Mouse (Mus musculus): ENCODE results near the gene Tsg101. TPM values are rescaled to one million over a fixed set of nuclear protein-coding genes. Genes with fewer than 3 reads are reported as not detected.

Tsg101 gene
- 10 to 100 TPM; 74.0 to 76.5 TPM for total RNA-seq (2021)
- long read RNA-seq, experiment 1, transcript Tsg101-201 (10 exons, 1,949 nt), result major isoform, 141 of 209 reads
- long read RNA-seq, experiment 1, partial matches to known transcripts, result 3 of 209 reads
- long read RNA-seq, experiment 1, other reads (novel, unspliced or antisense), result 65 of 209 reads
- long read RNA-seq, experiment 2, transcript Tsg101-201 (10 exons, 1,949 nt), result major isoform, 125 of 175 reads
- long read RNA-seq, experiment 2, partial matches to known transcripts, result 2 of 175 reads
- long read RNA-seq, experiment 2, other reads (novel, unspliced or antisense), result 48 of 175 reads

DNA sequence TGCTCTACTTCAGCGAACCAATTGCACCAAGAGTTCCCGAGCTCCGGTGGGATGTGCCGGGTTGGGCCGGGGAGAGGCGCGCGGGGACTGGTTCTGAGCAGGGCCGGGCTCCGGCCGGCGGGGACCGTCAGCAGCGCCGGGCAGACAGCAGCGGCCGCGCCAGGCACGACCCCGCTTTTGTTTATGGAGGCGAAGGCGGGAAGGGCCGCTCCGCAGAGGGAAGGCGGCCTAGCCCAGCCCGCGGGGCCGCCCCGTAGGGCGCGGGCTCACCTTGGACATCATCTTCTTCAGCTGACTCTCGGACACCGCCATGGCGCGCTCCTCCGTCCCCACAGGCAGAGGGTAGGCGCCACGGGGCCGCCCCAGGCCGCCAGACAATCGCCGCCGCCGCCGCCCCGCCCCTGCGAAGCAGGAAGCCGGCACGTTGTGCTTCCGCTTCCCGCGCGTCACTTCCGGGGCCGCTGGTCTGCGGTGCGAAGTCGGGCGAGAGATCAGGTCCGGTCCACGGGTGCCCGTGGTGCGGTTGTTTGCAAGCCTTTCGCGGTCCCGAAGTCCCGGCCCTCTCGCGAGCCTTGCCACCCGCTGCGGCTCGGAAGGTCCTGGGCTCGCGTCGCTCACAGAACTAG, at the start of gene Tsg101:
Tsg101 (minus strand) TSS at position 419 of the 626 bp plus-strand sequence.
- intact Hi-C loops (cut with DNase I), result no loop called here
- peak; percentile 86 to 90 for DNase-seq (ENCODE audit: low spot score in 2 of 2)

DNA sequence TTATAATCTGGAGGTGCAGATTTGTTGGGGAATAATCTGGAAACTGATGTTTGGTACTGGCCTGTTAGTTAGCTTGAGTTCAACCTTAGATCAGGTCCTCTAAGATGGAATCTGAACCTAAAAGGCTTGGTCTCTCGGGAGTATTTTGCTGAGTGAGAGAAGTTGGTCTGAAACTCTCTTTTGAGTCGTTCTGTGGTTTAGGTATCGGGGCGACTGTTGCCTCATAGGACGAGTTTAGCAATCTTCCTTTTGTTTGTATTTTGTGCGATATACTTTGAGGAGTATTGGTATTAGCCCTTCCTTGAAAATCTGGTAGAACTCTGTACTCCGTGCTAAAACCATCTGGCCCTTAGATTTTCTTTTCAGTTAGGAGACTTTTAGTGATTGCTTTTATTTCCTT, 44.3 kb upstream of the Tsg101 start:
- intact Hi-C loops (cut with DNase I), result loop anchor here (5.0 kb wide), 1 partner anchor 118 kb away; no protein-coding TSS in a partner anchor
- DNase-seq (ENCODE audit: low spot score in 2 of 2), result no peak

DNA sequence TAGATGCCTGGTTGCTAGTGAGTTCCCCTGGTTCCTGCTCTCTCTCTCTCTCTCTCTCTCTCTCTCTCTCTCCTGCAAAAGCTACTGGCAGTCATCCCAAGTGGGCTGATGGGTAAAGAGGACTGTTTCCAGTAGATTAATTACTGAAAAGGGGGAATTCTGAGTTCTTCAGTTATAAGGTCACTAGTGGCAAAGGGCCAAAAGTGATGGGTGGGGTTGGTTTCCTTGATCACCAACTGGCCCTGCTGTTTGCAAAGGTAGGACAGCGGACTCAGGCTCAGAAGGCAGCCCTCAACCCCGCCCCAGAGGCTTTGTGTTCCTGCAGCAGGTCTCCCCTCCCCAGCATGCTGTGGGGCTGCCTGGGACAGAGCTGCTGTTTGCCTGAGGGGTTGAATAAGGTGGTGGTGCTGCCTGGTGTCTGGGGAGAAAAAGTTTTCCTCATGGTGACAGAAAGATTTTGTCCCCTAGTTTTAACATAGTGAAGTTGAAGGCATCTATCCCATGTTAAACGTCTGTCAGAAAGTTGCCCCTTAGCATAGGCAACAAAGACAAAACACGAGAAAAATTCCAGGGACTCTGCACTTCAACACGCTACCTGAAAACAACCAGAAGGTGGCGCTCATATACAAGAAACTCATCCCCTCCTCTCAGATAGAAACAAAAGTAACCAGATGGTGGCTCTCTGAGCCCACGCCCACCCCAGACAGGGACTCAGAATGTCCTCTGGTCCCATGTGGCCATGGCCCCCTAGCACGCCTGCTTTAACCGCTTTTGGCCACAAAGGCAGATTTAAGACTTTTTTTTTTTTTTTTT, 43.2 kb upstream of the Tsg101 start:
- intact Hi-C loops (cut with DNase I), result loop anchor here (1.0 to 5.0 kb wide), 3 partner anchors 53 to 188 kb away; no protein-coding TSS in a partner anchor
- peak; percentile 83 to 85 for DNase-seq (ENCODE audit: low spot score in 2 of 2)

DNA sequence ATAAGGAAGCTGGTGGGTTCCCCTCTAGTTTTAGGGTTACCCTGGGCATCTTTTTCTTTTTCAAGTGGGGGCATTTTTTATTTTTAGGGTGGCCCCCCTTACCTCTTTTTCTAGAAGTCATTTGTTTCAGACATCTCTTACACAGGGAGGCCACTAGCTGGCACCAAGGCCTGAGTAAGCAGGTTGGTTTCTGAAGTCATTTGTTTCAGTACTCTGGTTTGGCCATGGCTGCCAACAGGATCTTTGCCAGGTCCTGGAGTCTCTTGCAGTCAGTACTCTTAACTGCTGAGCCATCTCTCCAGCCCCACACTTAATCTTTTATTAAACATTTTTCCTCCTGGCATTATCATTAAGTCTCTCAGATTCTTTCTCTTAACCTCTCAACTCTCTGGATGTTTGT, 42.4 kb upstream of the Tsg101 start:
- intact Hi-C loops (cut with DNase I), result loop anchor here (2.0 to 5.0 kb wide), 2 partner anchors 120 to 189 kb away; no protein-coding TSS in a partner anchor
- no peak for DNase-seq (ENCODE audit: low spot score in 2 of 2)

DNA sequence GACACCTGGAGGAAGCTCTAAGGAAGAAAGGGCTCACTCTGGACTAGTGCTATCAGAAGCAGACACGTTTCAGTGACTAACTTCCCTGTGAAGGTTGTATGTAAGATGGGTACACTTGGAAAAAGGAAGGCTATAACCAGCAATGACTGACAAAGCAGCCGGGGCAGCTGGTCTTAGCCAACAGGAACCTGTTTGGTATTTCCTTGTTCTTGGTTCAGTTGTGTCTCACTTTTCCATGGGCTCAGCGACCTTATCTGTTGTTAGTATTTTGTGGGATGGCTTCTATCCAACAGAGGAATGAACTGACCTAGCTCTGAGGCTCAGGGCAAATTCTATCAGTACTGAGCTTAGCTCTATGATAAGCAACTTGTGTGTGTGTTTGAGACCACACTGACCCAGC, 41.2 kb upstream of the Tsg101 start:
- DNase-seq (ENCODE audit: low spot score in 2 of 2), result no peak
- intact Hi-C loops (cut with DNase I), result loop anchor here (5.0 kb wide), 1 partner anchor 121 kb away; no protein-coding TSS in a partner anchor

DNA sequence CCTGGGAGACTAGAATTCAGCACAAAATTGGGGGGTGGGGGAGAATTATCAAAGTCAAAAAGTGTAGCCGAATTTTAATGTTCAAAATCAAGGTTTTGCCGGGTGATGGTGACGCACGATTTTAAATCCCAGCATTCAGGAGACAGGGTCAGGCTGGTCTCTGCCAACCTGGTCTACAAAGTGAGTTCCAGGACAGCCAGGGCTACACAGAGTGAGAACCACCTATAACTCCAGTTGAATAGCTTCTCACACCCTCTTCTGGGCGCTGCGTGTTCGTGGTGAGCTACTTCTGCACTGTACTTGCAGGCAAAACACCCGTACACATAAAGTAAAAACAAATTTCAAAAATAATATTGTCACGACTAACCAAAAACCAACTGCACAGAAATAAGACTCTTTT, 39.1 kb upstream of the Tsg101 start:
- intact Hi-C loops (cut with DNase I), result loop anchor here (5.0 kb wide), 1 partner anchor 173 kb away; the partner anchor contains the start of gene Ptpn5
- no peak for DNase-seq (ENCODE audit: low spot score in 2 of 2)

DNA sequence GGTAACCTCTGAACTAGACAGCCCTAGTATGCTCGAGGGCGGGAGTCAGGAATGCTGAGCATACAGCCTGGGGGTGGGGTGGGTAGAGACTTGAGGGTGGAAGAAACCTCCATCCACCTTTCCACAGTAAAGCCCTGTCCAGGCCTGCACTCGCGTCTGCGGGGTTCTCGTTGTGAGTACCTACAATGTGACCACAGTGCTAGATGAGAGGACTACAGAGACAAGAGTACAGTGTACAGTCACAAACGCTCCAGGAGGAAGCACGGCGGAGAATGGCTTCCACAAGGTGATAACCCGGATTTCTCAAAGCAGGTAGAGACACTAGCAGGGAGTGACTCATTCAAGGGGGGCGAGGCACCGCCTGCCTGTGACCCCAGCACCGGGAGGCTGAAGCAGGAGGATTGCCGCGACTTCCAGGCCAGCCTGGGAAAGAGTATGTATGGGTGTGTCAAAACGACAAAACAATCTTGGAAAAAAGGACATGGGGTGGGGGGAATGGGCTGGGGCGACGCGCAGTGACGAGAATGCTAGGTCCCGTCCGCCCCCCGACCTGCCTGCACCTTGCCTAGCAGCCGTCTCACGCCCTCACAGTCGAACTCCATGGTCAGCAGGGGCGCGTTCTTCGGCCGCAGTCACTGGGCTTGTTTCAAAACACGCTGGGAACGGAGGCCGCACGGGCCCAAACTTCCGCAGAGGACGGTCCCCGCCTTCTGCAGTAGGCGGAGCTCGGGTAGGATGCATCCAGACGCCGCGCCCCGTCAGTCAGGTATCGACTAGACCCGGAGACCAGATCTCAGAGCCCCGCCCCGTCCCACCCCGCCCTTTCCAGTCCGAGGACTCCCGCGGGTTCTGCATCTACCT, 38.3 kb upstream of the Tsg101 start, which contains the start of gene Uevld:
Uevld (minus strand) TSS at position 697 of the 861 bp plus-strand sequence.
- intact Hi-C loops (cut with DNase I), result loop anchor here (5.0 kb wide), 1 partner anchor 174 kb away; the partner anchor contains the start of gene Ptpn5
- DNase-seq (ENCODE audit: low spot score in 2 of 2), result peak; percentile 89 to 93

DNA sequence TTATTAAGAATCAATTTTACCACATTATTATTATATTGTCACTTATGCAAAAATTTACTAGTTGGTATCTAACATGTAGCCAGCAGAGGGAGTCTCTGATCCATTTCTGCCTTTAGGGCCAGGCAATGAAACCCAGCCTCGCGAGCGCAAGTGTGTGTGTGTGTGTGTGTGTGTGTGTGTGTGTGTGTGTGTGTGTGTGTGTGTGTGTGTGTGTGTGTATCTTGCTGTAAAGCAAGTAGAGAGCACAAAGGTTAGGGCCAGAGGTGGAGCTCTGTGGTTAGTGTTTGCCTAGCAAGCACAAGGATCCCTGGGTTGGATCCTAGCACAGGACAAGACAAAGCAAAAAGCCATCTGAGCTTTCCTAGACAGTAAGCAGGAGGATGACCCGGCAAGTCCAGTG, 16.1 kb upstream of the Tsg101 start:
- intact Hi-C loops (cut with DNase I), result no loop called here
- DNase-seq (ENCODE audit: low spot score in 2 of 2), result peak; percentile 37 to 64

DNA sequence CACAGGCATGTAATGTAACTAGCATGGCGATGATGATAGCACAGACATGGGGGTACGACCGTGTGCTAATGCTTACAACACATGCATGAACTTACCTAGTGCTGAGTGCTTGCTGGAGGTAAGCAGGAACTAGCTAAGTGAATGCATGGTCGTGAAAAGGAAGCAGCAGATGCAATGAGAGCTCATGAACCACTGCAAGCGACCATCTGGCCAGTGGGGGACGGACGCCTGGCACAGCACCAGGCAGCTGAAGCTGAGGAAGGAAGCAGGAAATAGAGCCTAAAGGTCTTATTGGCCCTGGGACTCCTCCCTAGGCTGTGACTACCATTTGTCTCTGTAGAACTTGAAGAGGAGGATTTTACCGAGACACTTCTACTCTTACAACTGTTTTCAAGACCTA, 15.0 kb upstream of the Tsg101 start:
- intact Hi-C loops (cut with DNase I), result no loop called here
- DNase-seq (ENCODE audit: low spot score in 2 of 2), result no peak

DNA sequence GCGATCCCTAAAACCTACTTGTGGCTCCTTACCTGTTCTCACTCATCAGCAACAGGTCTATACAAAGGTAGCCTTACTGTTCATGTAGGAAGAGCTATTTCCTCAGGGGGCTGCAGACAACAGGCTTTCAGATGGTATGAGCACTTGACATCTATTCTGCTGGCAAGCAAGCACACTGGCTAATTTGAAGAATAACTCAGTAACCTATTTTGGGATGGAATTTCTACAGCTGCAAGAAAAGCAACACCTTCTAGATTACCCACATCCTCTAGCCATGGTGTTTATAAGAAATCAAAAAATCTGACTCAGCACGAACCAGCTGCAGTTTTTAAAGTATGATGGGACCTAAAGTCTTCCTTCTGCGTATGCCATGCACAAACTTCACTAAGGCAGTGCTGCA, 11.6 kb upstream of the Tsg101 start:
- intact Hi-C loops (cut with DNase I), result no loop called here
- no peak for DNase-seq (ENCODE audit: low spot score in 2 of 2)

DNA sequence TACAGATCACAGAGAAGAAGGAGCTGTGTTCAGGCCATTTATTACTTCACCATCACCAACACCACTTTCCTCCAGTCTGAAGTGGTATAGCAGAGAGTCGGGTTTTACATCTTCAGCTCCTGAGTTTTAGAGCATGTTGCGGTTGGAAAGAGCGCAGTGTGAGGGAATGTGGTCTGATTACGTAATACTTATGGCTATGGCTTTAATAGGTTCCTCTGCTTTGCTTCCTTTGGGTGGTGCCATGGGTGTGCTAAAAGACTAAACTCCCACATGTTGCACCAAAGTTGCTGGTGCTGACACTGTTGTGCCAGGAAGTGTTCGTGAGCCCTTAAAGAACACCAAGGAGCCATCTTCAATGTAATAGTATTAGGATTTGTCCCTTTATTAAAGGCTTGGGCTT, 8.5 kb upstream of the Tsg101 start:
- DNase-seq (ENCODE audit: low spot score in 2 of 2), result no peak
- intact Hi-C loops (cut with DNase I), result no loop called here

DNA sequence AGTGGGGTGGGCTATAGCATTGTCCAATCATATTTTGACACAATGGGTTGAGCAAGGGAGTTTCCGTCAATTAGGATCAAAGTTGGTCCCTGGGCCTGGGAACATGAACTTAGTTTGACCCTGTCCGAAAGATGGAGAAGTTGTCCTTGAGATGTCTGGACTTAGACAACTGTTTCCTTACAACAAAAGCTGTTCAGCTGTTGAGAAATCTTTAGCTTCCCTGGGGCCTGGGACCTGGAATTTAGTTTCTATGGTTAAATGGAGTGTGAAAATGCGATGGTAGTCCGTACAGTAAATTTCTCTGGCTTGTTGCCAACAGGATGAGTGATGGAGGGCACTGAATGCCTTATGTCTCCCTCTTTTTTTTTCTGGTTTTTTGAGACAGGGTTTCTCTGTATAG, 2.3 kb upstream of the Tsg101 start:
- DNase-seq (ENCODE audit: low spot score in 2 of 2), result no peak
- intact Hi-C loops (cut with DNase I), result no loop called here

DNA sequence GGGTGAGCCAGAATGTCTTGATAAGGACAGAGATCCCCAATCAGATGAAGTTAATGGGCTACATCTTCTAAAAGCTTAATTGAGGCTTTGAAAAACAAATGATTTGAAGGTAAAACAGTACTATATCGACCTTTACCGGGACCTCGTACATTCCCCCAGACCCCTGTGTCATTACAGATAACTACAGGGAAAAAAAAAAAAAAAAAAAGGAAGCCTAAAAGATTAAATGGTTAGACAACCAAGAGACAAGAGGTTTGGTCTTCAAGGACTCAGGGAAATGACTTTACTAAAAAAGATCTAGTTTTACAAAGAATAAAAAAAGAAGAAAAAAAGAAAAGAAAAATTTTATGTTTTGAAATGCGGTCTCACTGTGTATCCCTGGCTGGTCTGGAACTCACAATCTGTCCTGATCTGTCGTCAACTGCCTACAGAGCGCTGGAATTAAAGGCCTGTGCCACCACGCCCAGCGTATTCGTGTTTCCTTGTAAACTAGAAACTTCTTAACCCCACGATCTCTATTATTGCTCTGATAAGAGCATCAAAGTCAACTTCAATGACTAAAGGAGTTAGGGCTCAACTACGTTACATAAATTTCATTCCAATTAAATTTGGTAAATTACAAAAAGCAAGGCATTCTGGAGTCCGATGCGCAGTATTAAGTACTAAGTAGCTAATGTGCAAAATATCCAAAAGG, 944 bp downstream of the Tsg101 start:
- no peak for DNase-seq (ENCODE audit: low spot score in 2 of 2)

DNA sequence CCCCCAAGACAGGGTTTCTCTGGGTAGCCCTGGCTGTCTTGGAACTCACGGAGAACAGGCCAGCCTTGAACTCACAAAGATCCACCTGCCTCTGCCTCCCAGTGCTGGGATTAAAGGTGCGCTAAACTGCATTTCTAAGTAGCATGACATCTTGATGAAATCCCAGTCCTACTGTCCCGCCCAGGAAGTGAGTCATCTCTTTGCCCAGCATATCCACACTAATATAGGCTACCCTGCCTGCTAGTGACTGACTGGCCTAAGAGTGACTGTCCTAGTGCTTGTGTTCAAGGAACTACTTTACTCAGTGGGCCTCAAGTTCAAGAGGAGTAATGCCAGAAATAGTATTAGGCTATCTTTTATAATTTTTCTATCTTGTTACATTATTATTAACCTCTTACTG, 3.4 kb downstream of the Tsg101 start:
- no peak for DNase-seq (ENCODE audit: low spot score in 2 of 2)
- intact Hi-C loops (cut with DNase I), result no loop called here

More for the DNA sequence above, 944 bp downstream of the Tsg101 start:
- intact Hi-C loops (cut with DNase I), result no loop called here

DNA sequence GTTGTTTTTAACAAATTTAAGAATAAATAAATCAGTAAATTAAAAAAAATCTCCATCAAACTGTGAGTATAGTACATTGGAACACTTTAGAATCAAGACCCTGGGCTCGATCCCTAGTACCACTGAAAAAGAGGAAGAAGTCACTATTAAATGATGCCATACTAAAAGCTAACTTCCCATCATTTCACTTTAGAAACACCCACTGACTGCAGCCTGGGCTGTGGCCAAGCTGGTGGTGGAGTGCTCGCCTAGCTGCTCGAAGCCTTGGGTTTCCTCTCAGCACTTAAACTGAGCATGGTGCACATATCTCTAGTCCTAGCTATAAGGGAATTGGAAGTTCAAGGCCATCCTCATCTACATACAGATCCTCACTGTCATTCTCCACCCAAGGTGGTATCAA, 8.5 kb downstream of the Tsg101 start:
- intact Hi-C loops (cut with DNase I), result no loop called here

DNA sequence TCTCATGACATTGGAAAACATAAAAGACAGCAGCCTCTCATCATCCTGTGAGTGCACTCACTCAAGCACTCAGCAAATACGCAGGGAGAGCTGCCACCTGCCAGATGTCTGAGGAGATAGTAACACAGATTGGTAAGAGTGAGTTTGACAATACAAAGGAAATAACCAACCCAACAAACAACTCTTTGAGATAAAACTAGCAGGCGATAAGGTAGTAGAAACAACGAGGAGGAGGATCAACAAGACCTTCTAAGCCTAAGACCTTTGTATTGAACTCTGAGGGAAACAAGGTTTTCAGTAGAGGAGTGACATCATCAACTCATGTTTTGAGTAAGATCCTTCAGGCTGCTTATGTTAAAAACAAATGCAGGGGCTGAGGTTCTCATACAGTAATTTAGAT, 20.4 kb downstream of the Tsg101 start:
- no peak for DNase-seq (ENCODE audit: low spot score in 2 of 2)
- intact Hi-C loops (cut with DNase I), result no loop called here

More for the DNA sequence above, 8.5 kb downstream of the Tsg101 start:
- no peak for DNase-seq (ENCODE audit: low spot score in 2 of 2)

DNA sequence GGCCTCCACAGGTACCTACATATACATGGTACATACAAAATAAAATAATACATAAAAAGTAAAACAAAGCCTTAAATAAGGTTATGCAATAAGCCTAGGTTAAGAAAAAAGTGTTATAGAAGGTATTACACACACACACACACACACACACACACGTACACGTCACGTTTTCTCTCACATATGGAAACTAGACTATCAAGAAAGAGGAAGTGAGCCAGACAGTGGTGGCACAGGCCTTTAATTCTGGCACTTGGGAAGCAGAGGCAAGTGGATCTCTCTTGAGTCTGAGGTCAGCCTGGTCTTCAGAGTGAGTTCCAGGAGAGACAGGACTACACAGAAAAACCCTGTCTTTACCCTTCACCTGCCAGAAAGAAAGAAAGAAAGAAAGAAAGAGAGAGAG, 24.3 kb downstream of the Tsg101 start:
- intact Hi-C loops (cut with DNase I), result no loop called here

DNA sequence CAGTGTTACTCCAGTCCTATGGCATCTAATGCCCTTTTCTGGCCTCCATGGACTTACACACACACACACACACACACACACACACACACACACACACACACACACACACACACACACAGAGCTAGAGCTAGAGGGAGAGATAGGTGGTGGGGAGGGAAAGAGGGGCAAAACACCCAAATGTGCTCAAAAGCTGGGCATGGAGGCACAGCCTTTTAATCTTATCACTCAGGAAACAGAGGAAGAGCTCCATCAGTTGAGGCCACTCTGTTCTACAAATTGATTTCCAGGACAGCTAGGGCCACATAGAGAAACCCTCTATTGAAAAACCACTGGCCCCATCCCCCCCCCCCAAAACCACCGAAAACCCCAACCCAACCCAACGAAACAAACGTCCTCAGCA, 36.5 kb downstream of the Tsg101 start:
- intact Hi-C loops (cut with DNase I), result no loop called here
- DNase-seq (ENCODE audit: low spot score in 2 of 2), result no peak

More for the DNA sequence above, 24.3 kb downstream of the Tsg101 start:
- no peak for DNase-seq (ENCODE audit: low spot score in 2 of 2)
